Mouse (Mus musculus) ES-E14 (cell line): ENCODE results near the gene Arhgef28. TPM values are rescaled to one million over a fixed set of nuclear protein-coding genes. Genes with fewer than 3 reads are reported as not detected.

Source experiments
- DNase-seq: peaks from one replicate; pipeline ENCODE4 v3.0.0-alpha.2; 2013; ENCODE audit warnings: low read depth, low spot score
- H3K27ac ChIP-seq: 2 replicates; pipeline ENCODE4 v1.5.1; 2012; ENCODE audit warnings: low read depth, mild to moderate bottlenecking, low read length, moderate library complexity, mixed read lengths; ENCODE audit not compliant: poor library complexity, insufficient read depth, severe bottlenecking
- H3K36me3 ChIP-seq: 2 replicates; pipeline ENCODE4 v1.6.1; 2012; ENCODE audit warnings: mild to moderate bottlenecking, low read length, moderate library complexity, mixed read lengths; ENCODE audit not compliant: control insufficient read depth, poor library complexity, insufficient read depth, severe bottlenecking
- H3K4me1 ChIP-seq, 2 experiments: fragments of 150-350 bp in 1 of 2; sonication (generic) in 1 of 2; 2 replicates each; pipeline ENCODE4 v1.6.1; 2012; ENCODE audit warnings: low read length in 2 of 2, mild to moderate bottlenecking in 1 of 2, mixed read lengths in 1 of 2; ENCODE audit not compliant: control insufficient read depth in 2 of 2, insufficient read depth in 2 of 2, poor library complexity in 1 of 2
- H3K4me3 ChIP-seq, 2 experiments: fragments of 150-350 bp in 1 of 2; sonication (generic) in 1 of 2; 2 replicates each; pipeline ENCODE4 v1.5.1; 2012; ENCODE audit warnings: low read length in 2 of 2, low read depth in 1 of 2, mild to moderate bottlenecking in 1 of 2, mixed read lengths in 1 of 2; ENCODE audit not compliant: insufficient read depth in 1 of 2, poor library complexity in 1 of 2, severe bottlenecking in 1 of 2
- H3K9ac ChIP-seq: 2 replicates; pipeline ENCODE4 v1.6.1; 2012; ENCODE audit warnings: low read depth, mild to moderate bottlenecking, low read length, mixed read lengths; ENCODE audit not compliant: poor library complexity, insufficient read depth, severe bottlenecking
- H3K9me3 ChIP-seq: fragments of 150-350 bp; sonication (generic); 2 replicates; pipeline ENCODE4 v1.6.1; 2012; ENCODE audit warnings: low read depth, mild to moderate bottlenecking, low read length; ENCODE audit not compliant: control insufficient read depth, insufficient read depth
- CHD2 ChIP-seq: IDR thresholded peaks from 2 replicates; pipeline ENCODE4 v1.6.1; 2014; ENCODE audit warnings: mild to moderate bottlenecking, low read depth, low read length, inconsistent platforms
- HCFC1 ChIP-seq: IDR thresholded peaks from 2 replicates; pipeline ENCODE4 v1.6.1; 2012; ENCODE audit warnings: low read length, inconsistent platforms, borderline replicate concordance; ENCODE audit not compliant: insufficient read depth
- MAFK ChIP-seq: IDR thresholded peaks from 2 replicates; pipeline ENCODE4 v1.6.1; 2014; ENCODE audit warnings: mild to moderate bottlenecking, low read depth, low read length, inconsistent platforms; ENCODE audit not compliant: insufficient read depth
- ZC3H11A ChIP-seq: IDR thresholded peaks from 2 replicates; pipeline ENCODE4 v1.6.1; 2012; ENCODE audit warnings: low read depth, mild to moderate bottlenecking, inconsistent platforms, low read length, borderline replicate concordance
- ZNF384 ChIP-seq: IDR thresholded peaks from 2 replicates; pipeline ENCODE4 v1.6.1; 2012; ENCODE audit warnings: low read depth, low read length, inconsistent platforms
- in situ Hi-C, 2 experiments: fragments of 600-800 bp; cut with MboI; formaldehyde crosslinking; loops; one replicate each; pipeline ENCODE4 v1.15.1; 2025; ENCODE audit warnings: low sequenced_read_pairs in 2 of 2, inconsistent platforms in 1 of 2; ENCODE audit not compliant: unreplicated experiment in 2 of 2
- total RNA-seq: library from RNA; depleted of rRNA; stranded (reverse); fragments of 300-350 nt; gene quantifications from 2 replicates; pipeline ENCODE4 v1.2.3, GENCODE M21; 2012

Gene Arhgef28
- total RNA-seq, 1 experiment: 19.0 TPM

DNA sequence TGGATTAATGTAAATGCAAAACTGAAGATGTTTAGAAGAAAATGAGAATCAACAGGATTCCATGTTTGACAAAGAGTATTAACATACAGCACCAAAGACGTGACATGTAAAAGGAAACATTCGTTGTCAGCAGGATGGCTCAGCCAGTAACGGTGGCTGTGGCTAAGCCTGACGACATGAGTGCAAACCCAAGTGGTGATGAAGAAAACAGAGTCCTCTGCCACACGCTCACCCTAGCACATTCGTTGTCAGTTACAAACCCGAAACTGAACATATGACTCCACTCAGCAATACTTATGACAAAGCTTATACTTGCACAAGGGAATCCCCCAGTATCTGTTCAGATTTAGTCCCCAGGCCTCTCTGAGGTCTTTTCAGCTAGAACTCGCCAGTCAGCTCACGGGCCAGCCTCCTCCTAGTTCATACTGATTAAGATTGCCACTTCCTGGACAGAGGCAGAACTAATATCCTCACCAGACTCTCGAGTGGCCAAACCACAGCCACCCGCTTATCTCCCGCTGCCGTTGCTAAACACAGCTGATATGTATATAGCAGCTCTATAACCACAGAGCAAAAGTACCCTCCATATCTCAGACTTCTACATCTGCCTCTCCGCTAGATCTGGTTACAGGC lies 82.0 kb downstream of the Arhgef28 start:
- peaks cover 3 to 10% of the 10 kb centered on the region in 2 experiments; a peak in 3 of 4 replicates for H3K4me1 ChIP-seq
- H3K9me3 ChIP-seq: no peaks in the 10 kb centered on the region
- H3K9ac ChIP-seq: no peak overlapping the region
- DNase-seq: no peak
- H3K4me3 ChIP-seq: no peak overlapping the region
- no peaks in the 10 kb centered on the region for H3K36me3 ChIP-seq
- TF ChIP-seq ZNF384: no peak
- in situ Hi-C loops: no loop called here
- H3K27ac ChIP-seq: no peak overlapping the region

DNA sequence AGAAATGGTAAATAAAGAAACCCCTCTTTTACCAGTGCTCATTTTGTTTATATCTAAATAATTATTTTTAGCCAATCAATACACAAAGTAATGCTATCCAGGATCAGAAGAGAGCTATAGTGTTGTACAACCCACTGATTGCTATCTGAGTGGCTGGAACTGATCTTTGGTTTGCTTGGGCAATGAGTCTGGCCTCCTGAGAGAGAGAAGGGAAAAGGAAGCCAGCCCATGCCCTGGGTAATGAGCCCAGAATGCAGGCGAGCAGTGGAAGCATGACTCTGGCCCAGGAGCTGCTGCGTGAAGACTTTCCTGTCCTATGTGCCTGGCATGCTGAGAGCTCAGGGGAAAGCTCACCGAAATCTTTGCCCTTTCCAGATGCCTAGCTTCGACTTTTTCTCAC lies 83.5 kb downstream of the Arhgef28 start:
- Histone ChIP-seq H3K36me3 (no peaks in the 10 kb centered on the region), H3K9me3 (no peaks in the 10 kb centered on the region), H3K27ac (no peak overlapping the region), H3K4me3 (no peak overlapping the region), H3K4me1 (peaks cover 3 to 10% of the 10 kb centered on the region in 2 experiments; a peak in 3 of 4 replicates), H3K9ac (no peak overlapping the region)
- no peak for TF ChIP-seq HCFC1
- no peak for TF ChIP-seq ZC3H11A
- TF ChIP-seq CHD2: no peak
- TF ChIP-seq ZNF384: no peak
- TF ChIP-seq MAFK: no peak
- no peak for DNase-seq
- in situ Hi-C loops: no loop called here

- Histone ChIP-seq H3K36me3 (no peaks in the 10 kb centered on the region), H3K9ac (no peak overlapping the region), H3K27ac (no peak overlapping the region), H3K9me3 (no peaks in the 10 kb centered on the region), H3K4me1 (peaks cover 3 to 10% of the 10 kb centered on the region in 2 experiments; a peak in 3 of 4 replicates), H3K4me3 (no peak overlapping the region)
- in situ Hi-C loops: no loop called here
- no peak for TF ChIP-seq ZNF384
- no peak for TF ChIP-seq CHD2
- TF ChIP-seq ZC3H11A: no peak
- no peak for TF ChIP-seq MAFK
- no peak for TF ChIP-seq HCFC1
- no peak for DNase-seq
These were observed 84.2 kb downstream of the Arhgef28 start for GRCm38 (mm10) chr13:98121993-98122392.

- DNase-seq: no peak
- no peak overlapping the region for H3K27ac ChIP-seq
- no peak overlapping the region for H3K4me3 ChIP-seq
- H3K9me3 ChIP-seq: no peaks in the 10 kb centered on the region
- TF ChIP-seq ZNF384 (no peak), CHD2 (no peak), HCFC1 (no peak), MAFK (no peak), ZC3H11A (no peak)
- no peak overlapping the region for H3K9ac ChIP-seq
- no peaks in the 10 kb centered on the region for H3K36me3 ChIP-seq
- peaks cover 3 to 10% of the 10 kb centered on the region in 2 experiments; a peak in 3 of 4 replicates for H3K4me1 ChIP-seq
- in situ Hi-C loops: no loop called here
These were observed 85.1 kb downstream of the Arhgef28 start for GRCm38 (mm10) chr13:98121124-98121470.
